Mouse (Mus musculus): ENCODE measurements around the gene Gm4952. TPM values are rescaled to one million over a fixed set of nuclear protein-coding genes. Genes with fewer than 3 reads are reported as not detected.

The Gm4952 gene
- total RNA-seq (2021) = not detected
- long read RNA-seq, experiment 1 = 0 reads
- long read RNA-seq, experiment 2 = 0 reads

DNA sequence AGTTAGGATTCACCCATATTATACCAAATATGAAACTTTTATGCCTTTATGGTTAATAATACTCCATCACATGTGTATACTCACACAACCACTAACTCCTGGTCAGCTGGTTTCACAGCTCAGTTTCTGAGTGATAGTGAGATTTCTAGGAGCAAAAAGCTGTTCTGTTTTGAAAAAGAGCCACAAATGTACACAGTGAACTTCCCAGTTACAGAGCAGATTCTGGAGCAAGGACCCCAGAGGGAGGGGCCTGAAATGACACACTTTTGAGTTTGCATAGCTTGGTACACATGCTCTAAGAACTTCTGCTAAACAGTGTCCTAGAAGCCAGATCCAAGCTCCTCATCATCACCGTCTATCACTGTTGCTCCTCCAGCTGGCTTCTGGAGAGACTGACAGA, at the start of gene Gm4952:
Gm4952 (plus strand) TSS at position 301 of the 400 bp plus-strand sequence.
- DNase-seq (ENCODE audit: low spot score) = no peak

DNA sequence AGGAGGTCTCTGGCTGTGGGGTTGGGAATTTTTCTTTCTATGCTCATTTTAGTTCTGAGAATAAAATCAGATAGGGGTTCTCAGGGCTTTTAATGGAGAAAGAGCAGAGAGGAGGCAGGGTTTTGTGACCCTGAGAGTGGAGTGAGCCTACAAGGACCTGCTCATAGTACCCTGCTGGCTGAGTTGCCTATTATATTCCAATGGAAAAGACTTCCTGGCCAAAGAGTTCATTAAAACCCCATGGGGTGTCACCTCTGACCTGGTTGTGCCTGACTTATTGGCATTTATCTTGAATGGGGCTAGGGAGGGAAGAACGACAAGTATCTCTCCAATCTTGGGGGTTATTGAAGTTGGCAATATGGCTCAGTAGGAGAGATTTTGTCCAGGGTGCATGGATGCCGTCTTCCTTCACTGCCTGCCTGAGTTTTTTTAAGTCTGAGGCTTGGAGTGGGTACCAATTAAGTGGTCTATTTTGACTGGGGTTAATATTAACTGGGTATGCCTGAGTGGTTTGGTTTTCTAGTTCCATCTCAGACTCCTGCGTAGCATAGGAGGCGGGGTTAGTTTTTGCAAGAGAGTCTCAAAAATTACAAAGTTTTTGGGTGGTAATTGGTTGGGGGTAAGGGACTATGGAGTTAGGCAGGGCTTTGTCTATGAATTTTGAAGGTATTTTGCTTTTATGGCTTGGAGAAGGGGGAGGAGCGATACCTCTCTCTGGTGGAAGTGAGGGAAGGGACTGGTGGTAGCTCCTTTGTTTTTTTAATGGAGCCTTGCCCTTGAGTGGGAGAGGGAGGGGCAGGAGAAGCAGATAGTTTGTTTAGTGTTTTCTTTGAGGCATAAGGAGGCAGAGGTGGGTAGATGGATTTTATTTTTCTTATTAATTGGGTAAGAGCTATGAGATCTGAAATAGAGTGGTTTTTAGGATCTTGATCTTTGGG, 49.5 kb upstream of the Gm4952 start:
- no peak for DNase-seq (ENCODE audit: low spot score)

DNA sequence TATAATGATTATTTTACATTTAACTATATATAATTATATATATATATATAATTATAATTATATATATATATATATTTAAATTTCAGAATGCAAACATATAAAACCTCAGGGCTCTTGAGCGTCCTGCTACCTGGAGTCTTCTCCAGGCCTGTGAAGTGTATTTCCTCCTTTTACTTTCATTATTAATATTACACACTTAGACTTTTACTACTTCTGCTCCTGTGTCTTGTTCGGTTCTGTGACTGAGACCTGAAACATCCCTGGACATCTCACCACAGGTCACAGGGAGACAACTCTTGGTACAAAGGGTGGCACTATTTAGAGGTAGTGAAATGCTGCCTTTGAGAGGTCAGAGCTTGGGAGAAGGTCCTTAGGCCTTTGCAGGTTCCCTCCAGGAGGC, 43.5 kb upstream of the Gm4952 start:
- DNase-seq (ENCODE audit: low spot score) = no peak

DNA sequence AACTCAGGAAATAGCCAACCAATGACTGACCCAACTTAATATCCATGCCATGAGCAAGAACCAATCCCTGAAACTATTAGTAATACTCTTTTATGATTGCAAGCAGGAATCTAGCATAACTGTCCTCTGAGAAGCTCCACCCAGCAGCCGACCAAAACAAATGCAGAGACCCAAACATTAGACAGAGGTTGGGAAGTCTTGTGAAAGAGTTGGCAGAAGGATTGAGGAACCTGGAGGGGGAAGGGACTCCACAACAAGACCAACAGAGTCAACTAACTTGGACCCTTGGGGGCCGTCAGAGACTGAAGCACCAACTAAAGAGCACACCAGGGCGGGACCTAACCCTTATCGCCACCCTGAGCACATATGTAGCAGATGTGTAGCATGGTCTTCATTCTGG, 41.6 kb upstream of the Gm4952 start:
- no peak for DNase-seq (ENCODE audit: low spot score)

DNA sequence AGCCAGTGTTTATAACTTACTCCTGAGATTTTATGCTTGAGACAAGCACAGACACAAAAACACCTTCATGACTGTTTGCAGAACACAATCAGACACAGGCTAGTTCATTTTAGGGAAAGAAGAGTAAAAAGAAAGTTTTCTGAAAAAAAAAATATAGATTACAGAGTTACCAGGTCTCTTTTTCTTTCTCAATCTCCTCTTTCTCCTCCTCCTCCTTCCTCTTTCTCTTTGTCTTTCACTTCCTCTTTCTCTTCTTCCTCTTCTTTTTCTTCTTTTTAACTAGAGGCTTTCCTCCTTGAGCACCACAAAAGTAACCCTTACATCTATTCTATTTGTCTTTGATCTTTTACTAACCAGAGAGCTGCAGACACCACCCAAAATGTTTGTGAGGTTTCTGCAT, 35.6 kb upstream of the Gm4952 start:
- DNase-seq (ENCODE audit: low spot score) = no peak

DNA sequence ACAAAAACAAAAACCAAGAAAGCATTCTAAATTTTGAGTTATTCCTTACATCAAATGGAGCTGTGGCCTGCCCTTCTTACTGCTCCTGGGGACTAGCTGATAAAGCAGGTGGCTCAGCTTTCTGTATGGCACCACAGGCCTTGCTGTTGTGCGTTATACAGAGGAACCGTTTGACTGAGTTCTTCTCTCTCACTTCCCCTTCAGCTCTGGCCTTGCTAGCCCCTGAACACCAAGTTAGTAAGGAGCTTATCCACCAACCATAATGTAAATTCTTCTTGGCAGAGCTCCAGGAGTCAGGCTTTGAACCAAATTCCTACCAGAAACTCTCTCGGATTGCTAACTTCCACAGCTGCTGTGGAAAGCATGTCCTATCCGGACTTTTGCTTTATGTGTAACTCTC, 32.8 kb upstream of the Gm4952 start:
- DNase-seq (ENCODE audit: low spot score) = no peak

DNA sequence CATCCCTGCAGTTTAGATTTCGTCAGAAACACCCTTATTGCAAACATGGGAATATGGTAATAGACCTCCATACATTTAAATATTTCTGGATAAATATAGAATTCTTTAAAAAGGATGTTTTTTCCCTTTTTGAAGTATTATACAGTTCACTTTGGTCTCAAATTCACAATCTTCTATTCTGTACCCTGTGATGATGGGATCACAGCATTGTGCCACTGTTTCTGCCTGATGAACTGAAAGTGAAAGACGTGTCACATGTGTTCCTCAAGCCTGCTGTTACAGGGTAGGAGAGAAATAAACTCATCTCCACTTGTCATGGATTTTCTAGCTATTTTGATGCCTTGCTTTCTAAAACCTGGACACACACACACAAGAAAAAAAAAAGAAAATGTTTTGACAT, 28.9 kb upstream of the Gm4952 start:
- DNase-seq (ENCODE audit: low spot score) = no peak

DNA sequence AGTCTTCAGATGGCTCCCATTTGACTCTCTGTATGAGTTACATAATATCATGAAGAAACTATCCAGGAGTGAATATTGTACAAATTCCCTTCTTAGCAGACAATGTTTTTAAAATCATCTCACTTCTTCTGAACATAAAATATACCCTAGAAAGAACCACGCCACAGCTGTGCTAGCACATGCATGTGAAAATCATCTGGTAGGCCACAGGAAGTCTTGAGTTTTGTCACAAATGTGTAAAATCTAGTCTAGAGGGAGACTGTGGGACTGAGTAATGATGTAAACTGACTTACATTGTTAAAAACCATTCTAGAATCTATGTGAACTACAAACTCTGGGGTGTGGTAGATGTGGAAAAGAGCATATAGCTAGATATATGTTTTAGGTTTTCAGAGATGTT, 28.1 kb upstream of the Gm4952 start:
- DNase-seq (ENCODE audit: low spot score) = no peak

DNA sequence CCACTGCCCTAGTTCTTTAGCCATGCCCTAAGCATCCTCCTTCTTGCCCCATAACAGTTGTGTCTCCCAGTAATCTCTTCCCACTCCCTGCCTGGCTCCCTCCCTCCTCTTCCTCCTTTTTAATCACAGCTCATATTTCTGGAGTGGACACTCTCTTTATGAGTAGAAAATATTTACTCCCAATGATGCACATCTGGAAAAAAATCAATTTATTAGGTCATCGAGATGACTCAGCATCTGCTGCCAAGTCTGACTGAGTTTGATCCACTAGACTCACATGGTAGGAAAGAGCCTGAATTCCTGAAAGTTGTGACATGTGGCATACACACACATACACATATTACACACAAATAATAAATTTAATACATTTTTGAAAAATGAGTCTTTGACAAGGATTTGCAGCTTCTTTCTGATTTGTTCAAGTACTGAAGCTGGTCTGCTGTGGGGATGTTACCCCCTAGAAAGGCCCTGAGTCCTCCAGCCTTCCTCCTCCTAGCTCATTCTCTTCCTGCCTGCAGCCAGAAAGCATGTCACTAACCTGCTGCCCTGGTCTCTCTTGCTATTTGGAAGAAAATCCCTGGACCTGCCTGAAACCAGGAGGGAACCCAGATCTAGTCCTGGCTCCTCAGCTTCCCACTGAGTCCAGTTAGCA, 27.0 kb upstream of the Gm4952 start:
- peak; percentile 48 for DNase-seq (ENCODE audit: low spot score)

DNA sequence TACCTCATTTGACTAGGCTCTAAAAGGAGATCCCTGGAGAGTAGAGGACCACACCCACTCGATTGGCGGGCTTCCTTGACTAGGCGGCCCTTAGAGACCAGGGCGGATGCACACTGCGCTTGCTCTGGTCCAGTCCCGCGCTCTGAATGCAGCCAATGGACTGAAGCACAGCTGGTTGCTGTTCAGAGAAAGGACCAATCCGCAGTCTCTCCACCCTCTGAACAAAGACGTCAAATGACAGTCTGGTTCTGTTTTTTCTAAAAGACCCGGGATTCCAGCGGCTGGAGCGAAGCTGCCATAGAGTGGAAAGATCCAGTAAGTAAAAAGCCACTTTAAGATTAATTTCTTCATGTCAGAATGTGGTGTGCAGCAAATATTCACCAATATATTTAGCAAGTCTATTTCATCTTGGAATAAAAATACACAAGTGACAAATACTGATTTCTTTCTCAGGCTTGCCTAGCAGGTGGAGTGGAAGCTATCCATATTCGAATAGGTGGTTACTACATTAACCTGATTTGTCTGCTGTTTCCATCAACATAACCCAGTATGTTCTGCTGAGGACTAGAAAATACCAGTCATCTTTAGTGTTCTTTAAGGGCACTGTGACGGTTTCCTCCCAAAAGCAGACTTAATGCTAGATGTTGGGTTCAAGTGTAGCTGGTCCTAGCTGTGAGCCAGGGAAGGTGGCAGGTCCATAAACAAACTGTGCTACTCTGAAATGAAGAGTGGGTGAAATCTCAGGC, 26.3 kb upstream of the Gm4952 start:
- peak; percentile 95 for DNase-seq (ENCODE audit: low spot score)

DNA sequence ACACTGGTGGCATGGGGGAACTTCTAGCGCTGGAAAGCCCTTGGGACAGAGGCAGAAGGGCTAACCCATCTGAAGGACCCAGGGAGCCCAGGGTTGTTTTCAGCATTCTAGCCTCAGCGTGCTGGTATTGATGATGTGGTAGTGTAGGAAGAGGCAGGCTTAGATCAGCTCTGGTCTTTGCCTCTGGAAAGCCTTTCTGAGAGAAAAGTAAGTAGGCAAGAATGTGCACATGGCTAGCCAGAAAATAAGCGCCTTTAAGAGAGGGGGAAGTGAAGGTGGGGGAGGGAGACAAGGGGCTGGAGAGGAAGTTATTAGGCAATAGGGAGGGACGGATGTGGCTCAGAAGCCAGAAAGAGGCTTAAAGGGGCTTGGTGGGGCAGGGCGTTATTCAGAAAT, 25.8 kb upstream of the Gm4952 start:
- peak; percentile 40 for DNase-seq (ENCODE audit: low spot score)

DNA sequence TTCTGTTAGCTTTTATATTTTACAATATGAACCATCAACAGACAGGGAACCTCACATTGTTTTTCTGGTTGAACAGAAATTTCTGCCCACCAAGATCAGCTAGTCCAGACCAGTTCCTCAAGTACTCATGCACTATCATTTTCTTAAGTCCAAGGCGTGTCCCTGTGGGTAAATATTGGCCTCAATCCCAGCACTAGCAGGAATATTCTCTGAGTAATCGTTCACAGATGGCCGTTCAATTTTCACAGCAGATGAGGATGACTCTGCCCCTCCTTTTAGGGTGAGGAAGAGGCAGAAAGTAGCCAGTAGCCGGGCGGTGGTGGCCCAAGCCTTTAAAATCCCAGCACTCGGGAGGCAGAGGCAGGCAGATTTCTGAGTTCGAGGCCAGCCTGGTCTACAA, 24.7 kb upstream of the Gm4952 start:
- DNase-seq (ENCODE audit: low spot score) = peak; percentile 79

DNA sequence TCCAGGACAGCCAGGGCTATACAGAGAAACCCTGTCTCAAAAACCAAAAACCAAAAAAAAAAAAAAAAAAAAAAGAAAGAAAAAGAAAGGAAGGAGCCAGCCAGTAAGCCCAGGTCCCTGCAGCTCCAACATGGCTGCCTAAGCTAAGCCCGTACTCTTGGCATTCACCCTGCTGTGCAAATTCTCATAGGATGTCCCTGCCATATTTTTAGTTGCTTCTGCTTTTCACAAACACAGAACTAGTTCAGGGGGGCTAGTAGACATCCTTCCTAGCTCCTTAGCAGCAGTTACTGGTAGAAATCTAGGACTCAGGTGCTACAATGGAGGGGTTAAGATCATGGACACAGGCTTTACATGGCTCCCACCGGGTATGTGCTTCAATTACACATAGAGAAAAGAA, 24.3 kb upstream of the Gm4952 start:
- no peak for DNase-seq (ENCODE audit: low spot score)

DNA sequence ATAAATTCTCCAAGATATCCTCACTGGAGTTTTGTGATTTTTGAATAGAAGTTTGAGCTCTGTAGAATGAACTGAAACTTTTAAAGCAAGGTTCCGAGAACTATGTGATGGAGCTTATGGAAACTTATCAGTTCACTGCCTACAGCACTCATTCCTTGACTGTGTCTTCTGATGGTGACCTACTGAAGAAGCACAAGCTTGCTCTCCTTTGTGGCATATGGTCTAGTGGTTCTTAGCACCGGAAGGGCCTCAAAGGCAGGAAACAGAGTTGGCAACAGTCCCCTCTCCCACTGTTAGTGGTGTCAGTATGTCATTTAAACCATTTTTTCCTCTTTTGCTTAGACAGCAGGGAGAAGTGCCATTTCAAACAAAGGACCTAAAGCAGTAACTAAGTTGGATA, 23.1 kb upstream of the Gm4952 start:
- DNase-seq (ENCODE audit: low spot score) = no peak

DNA sequence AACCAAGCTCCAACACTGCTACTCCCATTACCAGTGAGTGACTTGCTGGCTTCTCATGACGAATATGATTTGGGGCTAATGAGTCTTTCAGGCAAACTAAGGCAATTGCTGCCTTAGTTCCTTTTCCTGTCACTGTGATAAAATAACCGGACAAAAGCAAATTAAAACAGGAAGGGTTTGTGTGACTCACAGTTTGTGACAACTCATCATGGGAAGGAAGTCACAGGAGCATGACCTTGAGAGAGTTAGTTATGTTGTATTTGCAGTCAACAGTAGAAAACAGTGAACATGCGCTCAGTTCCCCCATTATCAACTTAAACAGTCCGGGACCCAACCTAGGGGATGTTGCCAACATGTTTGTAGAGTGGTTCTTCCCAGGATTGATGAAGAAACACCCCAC, 14.5 kb upstream of the Gm4952 start:
- DNase-seq (ENCODE audit: low spot score) = no peak

DNA sequence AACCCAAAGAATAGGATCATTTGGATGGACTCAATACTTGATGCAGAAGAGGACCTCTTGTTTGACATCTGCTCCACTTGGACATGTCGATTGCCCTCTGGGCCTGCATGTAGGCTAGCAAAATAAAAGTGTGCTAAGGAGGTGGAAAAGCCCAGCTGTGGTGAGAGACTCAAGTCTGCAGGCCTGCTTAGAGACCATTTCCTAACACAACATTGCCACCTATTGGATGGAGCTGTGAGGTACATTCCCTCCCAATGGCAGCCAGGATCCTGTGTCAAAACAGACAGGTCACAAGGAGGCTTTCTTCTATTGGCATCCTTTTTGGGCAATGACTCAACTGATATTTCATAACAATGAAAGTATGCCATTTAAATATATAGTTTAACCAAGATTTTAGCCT, 7.9 kb upstream of the Gm4952 start:
- peak; percentile 78 for DNase-seq (ENCODE audit: low spot score)

DNA sequence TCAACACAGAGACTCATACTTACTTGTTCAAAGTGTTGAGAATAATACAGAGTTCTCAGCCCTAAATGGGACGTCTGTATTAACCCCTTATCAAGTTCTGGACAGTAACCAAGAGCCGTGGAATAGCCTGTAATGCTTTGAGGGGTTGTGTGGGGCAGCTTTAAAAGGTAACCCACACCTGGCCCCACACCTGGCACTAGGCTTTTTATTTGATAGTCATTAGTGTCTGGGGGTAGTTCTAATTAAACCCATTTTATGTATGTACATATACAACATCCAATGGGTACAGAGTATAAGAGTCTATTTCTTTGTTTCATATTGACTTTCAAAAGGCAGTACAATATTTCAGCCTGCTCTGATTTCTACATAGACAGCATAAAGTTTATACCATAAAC, 4.6 kb upstream of the Gm4952 start:
- no peak for DNase-seq (ENCODE audit: low spot score)

DNA sequence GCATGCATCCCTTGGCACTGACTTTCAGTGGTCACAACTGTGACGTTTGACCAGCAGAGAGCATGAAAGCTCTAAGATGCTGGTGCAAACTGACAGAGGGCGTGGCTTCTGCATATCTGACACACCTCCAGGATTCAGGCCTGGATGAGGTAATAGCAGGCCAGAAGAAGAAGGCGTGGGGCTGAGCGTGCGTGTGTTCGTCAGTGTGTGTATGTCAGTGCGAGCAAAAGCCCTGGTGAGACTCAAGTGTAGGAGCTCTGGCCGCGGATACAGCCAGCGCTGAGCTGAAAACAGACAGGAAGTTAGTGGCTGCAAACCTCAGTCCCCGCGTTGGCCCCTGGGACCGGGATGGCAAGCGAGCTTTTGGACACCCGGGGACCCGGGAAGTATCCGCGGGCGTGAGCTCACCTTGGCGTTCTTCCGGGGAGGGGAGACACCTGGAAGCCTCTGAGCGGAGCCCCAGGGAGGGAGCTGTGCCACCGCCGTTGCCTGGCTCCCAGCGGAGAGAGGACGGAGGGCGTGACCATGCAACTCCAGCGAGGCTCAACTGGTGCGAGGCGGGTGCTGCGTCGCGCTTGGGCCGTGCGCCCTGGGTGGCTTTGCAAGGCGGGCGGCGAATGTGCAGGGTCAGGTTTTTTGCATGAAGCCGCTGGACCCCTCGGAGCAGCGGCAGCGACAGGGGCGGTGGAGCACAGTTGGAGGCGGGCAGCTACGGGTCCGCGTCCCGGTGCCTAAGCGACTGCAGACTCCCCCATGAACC, 4.1 kb upstream of the Gm4952 start:
- DNase-seq (ENCODE audit: low spot score) = peak; percentile 39

DNA sequence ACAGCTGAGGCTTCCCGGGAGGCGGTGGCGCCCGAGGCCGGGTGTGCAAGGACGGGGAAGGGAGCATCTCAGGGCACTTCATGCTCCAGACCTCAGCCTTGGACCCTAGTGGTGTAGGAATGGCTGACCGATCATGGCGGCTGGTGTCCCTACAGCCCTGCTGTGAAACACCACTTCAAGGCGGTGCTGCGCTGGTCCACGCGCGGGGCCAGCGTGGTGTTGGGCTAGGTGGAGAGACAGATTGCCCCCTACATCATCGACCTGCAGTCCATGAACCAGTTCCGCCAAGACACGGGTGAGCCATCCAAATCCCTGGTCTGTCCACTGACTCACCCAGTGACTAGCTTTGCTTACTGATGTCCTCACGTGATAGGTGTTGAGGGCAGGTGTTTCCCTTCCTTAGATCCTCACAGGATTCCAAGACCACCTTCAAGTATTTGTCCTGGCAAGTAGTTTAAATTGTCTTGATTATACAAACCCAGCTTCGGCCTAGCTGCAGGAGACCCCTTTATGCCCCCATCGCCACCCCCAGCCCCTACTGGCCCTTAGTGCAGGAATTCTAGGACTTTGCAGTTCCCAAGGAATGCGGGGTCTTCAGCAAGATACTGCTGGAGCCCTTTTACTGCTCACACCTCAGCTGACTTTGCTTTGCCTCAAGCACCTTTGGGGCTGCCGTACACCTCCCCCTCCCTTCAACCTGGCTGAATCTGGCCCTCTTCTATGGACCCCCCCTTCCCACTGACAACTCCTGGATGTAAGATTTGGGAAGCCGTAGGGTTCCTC, 3.3 kb upstream of the Gm4952 start:
- no peak for DNase-seq (ENCODE audit: low spot score)

DNA sequence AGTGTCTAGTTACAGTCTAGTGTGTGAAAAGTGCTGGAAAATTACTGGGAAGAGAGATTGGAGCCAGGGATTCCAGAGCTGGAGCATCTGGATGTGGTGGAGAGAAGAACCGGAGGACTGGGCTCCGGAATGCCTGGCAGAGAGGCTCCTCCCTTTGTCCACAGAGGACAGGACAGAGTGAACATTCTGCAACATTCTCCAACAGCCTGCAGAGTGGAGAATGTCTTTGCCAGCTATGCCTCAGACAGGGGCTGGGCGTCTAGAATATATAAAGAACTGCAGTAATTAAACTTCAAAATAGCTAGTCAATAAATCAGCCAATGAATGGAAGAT, 2.7 kb upstream of the Gm4952 start:
- DNase-seq (ENCODE audit: low spot score) = no peak

DNA sequence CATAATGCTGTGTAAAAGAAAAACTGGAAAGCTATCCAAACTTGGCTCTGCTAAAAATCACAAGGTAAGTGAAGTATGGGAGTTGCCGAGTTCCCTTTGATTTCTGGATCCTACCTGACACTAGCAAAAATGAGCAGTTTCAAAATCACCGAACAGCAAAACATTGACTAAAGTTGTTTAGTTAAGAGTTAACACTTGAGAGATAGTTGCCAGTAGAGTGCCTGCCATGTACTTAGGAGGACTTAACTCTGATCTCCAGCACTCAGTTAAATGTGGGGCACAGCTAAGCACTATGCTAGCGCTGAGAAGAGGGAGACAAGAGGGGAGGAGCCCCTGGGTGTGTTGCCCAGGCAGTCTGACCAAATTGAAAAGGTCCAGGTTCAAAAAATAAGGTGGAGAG, 1.1 kb upstream of the Gm4952 start:
- no peak for DNase-seq (ENCODE audit: low spot score)

Data from gastrocnemius, adult 18-20 months (tissue).